Mouse (Mus musculus) adrenal gland, adult 8-10 months (tissue): ENCODE data around the gene Slc25a17. TPM values are rescaled to one million over a fixed set of nuclear protein-coding genes. Genes with fewer than 3 reads are reported as not detected.

Source experiments
- DNase-seq: peaks from one replicate; pipeline ENCODE4 v3.0.0; 2022
- total RNA-seq, 4 experiments: library from RNA; stranded (reverse); gene quantifications; 2 replicates each; pipeline ENCODE4 v1.2.4; 2022

Gene Slc25a17
- total RNA-seq, 4 experiments from 2014 or later = 70.7 to 112 (median 90.9) TPM

DNA sequence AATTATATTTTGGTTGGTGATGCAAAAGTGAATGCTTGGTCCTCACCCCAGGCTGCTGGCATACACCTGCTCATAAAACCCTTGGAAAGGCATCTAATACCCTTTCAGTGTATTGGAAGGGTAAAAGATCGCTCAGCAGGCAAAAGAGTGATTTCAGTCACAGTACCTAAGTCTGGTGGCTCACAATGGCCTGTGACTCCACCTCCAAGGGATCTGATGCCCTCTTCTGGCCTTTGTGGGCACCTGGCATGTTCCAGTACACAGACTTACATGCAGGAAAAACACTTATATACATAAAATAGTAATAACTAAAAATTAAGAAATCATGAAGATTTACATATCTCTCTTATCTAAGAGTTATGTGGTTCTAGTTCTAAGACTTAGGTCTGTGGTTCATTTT is 8.0 kb downstream of the Slc25a17 start:
- no peak for DNase-seq

DNA sequence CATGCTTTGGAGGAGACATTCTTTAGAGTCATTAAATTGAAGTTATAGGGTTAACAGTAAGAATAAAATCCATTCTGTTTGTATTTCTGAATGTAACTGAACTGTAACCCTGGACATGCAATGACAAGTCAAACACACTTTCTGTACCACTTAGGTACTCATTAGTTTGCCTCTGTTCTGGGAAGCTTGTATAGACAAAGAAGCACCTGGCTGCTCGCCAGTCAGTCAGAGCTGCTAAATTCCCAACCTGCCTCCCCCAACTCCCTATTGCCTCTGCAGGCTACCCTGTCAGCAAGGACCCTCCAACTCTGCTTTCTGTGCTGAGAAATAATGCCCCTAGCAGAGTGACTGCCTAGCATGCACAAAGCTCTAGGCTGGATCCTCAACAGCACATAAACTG is 10.2 kb downstream of the Slc25a17 start:
- DNase-seq = no peak

DNA sequence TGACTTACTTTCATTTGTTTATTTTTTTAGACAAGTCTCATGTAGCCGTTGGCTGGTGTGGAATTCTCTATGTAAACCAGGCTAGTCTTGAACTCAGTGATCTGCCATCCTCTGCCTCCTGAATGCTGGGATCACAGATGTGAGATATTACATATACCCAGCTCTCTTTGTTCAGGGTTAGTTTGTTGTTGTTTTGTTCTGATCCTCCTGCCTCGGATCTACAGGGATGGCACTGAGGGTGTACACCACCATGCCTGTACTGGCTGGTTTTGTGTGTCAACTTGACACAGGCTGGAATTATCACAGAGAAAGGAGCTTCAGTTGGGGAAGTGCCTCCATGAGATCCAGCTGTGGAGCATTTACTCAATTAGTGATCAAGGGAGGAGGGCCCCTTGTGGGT is 12.2 kb downstream of the Slc25a17 start:
- DNase-seq = no peak

DNA sequence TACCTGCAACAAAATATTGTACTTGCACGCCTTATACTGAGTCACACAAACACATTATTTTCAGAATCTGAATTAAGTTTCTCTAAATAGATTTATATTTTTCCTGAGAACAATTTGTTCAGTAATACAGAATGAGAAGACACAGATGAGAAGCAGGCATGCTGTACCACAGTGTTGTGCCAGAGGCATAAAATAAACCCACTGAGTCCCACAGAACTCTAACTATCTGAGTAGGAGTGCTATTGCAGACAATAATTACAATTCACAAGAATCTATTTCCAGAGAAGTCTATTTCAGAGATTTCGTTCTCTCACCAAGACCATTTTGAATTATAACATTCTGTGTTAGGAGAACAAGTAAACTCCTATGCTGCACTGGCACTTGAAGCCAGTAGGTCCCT is 13.1 kb downstream of the Slc25a17 start:
- no peak for DNase-seq

DNA sequence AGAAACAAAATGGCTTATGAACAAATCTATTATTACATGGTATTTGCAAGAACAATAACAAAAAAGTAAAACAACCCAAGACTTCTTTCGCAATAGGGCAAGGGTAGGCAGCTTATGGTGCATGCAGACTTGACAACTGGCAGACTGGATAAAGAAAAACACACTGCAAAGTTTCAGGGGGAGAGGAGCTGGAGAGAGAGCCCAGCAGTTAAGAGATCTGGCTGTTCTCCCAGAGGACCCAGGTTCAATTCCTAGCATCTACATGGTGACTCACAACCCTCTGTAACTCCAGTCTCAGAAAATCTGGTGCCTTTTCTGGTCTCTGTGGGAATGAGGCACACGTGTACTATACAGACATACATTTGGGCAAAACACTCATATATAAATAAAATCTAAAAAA is 19.2 kb downstream of the Slc25a17 start:
- DNase-seq = no peak

DNA sequence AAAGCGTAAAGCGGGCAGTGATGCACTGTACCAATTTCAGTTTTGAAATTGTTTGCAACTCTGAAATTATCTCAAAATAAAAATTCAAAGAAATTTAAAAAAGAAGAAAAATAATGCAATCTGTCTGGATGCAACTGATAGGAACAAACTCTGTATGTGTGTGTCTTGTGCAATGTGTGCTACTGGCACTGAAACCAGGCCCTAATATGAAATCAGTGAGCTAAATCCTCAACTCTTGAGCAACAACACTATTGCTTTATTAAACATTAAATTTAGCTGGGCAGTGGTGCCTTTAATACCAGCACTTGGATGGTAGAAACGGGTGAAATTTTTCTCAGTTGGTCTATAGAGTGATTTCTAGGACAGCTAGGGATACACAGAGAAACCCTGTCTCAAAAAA is 21.5 kb downstream of the Slc25a17 start:
- no peak for DNase-seq

DNA sequence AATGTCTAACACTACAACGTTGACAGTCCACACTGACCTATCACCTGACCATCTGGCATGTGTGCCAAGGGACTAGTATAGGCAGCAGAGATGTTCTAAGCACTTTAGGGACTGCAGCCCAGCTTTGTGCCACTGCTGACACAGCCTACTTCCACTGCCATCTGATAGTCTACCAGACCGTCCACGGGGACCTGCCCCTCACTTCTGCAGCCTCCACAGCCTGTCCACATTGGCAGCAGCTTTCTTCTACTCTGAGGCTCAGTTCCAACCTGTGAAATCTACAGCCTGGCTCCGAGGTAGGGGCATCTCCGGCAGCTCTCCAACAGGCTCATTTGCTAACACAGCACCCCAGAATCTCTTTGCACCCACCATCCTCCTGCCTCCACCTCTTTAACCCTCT is 24.1 kb downstream of the Slc25a17 start:
- DNase-seq = no peak

DNA sequence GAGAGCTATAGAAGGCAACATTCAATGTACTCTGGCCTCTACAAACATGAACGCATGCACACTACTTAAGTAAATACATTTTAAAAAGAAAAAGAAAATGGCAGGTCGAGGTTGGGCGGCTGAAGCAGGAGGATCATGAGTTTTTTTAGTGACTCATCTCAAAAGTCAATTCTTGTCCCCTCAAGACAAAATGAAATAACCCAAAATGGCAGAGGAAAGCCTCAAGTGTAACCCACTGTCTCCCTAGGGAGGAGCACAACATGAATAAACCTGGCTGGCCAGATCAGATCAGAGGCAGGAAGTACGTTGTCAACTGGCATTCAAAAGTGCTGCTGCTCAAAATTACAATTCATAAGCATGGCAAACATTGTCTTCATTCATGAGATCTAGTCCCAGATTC is 28.1 kb downstream of the Slc25a17 start:
- DNase-seq = no peak

DNA sequence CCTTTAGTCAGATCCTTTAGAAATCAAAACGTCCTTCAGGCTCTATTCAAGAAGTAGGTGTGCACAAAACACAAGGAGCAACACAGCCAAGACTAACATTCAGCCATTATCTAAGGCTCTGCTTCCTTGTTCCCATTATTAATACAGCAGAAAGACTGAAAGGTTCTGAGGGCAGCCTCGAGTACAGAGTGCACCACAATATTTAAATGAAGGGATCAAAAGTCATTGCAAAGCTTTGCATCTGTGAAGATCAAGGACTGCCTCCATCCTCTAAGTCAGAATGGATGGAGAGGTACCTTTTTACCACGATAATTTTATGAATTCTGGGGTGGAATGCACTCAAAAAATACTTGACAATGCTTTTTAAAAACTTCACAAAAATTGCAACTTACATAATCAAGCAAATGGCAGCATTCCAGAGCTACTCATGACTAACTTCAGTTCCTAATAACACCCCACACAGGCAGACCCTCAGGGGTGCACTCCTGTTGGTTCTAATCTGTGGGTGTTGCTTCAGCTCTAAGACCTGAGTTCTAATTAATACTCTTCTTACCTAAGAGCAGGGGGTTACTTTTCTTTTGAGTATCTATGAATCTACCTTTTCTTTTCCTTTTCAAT is 29.7 kb downstream of the Slc25a17 start:
- DNase-seq = no peak

DNA sequence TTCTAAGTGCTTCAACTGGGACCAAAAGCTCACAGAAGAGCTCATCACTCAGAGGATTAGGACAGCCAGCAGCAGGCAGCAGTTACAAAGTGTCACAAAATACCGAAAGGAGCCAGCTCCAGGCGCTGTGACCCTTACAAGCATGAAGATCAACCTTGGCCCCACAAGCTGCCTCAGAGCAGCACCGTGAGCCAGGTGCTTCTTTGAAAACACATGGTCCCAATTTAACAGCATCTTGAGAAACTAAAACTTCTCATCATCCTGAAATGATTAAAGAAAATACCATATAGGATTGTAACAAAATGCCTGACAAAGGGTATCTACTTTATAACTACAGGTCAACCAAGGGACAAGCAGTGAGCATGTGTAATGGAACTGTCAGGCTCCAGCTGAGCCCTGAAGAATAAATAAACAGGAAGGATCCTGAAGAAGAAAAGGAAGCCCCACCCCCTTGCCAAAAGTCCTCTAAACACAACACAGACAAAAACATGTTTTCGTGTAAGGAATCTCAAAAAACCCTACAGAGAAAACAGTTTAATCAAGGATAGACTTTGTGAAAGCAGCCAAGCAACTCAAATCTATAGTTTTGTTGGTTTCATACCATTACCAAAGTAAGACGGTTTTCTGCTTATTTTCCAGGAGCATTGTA is 30.8 kb downstream of the Slc25a17 start:
- DNase-seq = no peak

DNA sequence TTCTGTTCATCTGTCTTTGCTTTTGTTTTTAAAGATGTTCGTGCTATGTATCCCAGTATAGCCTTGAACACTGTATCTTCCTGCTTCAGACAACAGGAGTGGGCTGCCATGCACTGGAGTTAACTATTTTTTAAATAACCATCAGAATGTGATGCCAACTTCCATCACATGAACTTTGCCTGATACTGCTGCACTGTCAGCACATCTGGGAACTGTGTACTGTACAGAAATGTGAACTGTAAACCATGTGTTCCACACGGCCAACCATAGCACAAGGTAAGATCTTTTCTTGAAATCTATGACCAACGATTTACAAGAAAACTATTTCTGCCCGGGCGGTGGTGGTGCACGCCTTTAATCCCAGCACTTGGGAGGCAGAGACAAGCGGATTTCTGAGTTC is 33.1 kb downstream of the Slc25a17 start:
- no peak for DNase-seq

DNA sequence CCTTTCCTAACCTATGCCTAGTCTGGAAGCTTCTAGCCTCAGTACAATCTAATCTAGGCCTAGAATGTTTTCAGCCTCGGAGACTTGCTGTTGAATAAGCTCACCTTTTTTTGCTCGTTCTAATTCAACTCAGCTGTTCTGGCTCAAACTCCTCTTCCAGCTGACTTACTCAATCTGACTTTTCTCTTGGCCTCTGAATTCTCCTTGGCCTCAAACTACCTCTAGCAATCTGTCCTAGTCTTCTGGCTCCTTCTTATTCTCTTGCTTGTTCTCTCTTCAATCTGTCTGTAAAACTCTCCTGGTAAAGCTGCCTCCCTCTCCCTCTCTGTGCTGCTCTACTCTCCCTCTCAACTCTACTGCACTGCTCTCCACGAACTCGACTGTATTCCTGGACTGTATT is 35.6 kb downstream of the Slc25a17 start:
- no peak for DNase-seq

DNA sequence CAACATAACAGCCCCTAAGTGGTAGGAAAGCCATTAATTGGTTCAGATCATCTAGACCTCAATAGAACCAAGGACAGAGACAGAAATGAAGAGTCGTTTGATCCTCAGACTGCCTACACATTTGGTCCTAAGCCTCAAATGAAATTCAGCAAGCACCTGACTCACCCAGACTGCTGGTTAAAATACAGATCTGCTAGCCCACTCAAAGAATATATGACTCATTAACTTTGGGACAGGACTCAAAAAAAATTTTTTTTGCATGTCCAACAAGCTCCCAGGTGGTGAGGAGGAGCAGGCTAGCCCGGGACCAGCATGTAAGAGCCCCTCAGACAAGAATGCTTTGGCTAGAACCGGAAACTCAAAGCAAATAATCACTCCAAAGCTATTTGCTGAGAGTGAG is 40.5 kb downstream of the Slc25a17 start:
- DNase-seq = no peak

DNA sequence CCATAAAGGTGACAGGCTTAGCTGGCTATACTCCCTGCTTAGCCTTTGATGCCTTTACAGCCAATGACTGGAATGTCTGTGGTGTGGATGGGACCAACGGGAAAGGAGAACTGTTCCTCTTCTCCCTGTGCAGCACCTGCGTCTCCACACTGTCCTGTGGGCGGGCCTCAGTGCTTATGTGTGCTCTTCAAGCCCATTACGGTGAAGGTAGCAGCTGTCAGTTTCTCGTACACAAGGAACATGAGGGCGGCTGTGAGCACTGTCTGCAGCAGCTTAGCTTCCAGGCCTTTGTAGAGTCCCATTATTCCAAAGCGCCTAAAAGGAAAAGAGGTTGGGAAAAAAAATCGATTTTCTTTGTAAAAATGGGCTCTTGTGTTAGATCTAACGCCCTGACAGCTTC is 41.1 kb downstream of the Slc25a17 start:
- no peak for DNase-seq

DNA sequence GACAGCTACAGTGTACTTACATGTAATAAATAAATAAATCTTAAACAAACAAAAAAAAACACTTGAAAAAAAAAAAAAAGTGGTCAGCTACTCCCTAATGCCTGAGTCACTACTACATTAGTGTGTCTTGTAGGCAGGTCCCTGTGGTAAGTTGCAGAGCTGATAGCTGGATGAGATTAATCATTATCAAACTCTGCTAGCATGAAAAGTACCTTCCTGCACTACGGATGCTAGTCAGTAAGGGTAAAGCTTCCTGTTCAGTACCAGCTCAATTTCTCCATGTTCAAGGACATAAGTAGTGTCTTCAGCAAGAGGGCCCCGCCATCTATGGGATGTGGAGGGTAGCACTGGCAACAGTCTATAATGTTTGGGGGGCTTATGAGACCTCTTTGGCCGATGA is 46.7 kb downstream of the Slc25a17 start:
- DNase-seq = no peak

DNA sequence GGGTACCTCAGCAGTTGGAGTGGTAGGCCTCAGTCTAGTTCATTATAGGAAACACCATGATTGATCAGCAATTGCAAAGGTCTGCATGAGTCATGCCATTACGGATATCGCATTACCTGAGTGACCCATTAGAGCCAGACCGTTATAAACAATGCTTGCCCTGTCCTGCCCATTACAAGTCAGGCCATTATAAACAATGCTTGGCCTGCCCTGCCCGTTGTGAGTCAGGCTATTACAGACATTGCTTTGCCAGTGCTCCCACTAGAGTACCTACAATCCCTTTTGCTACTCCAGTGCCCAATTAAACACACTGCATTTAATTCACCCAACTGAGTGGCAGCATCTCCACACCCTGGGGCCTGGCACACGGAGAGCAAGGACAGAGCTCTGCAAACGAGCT is 49.6 kb downstream of the Slc25a17 start:
- no peak for DNase-seq

DNA sequence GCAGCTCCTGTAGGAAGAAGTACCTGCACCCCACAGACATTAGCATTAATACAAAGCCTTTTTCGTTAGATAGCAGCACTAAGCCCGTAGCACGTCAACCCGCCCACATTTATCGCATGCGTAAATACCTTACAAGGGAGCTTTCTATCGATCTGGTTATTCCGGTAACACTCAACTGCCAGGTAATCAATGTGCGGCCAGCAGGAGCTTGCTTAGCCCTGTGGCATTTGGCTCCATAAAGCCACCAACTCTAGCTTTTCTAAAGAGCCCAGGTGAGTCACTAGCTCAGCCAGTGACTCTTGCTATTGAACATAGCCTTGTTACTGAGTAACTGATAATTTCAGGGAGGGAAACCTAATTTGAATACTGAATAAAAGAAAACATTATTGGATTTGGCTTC is 50.3 kb downstream of the Slc25a17 start:
- no peak for DNase-seq

DNA sequence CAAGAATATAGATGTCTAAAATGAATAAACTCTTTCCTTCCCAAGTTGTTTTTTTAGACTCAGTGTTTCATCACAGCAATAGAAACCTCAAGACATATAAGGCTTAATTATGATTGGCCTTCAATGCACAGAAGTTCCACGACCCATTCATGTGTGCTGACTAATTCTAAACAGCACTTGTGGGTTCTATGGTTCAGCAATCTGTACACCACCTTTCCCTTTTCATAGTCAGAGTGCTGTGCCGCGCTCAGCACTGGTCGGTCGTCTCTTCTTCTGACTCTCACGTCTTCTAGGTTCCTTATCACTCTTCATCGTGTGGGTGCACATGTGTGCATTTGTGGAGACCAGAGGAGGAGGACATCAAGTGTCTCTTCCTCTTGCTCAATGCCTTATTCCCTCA is 52.6 kb downstream of the Slc25a17 start:
- DNase-seq = no peak

DNA sequence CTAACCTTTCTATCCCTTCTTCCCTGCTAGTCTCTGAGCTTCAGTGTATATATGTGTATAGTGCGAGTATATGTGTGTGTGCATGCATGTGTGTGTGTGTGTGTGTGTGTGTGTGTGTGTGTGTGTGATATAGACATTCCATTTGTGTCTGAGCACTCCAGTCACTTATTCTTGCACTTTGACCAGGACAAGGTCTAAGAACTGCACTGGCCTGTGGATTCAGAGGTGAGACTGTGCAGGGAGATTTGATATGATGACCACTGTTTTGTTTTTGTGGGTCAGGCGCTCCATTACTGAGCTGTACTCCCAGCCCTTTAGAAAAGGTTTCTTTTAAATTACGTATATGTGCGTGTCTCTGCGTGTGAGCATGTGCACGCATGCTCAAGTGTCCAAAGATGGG is 54.1 kb downstream of the Slc25a17 start:
- DNase-seq = no peak

DNA sequence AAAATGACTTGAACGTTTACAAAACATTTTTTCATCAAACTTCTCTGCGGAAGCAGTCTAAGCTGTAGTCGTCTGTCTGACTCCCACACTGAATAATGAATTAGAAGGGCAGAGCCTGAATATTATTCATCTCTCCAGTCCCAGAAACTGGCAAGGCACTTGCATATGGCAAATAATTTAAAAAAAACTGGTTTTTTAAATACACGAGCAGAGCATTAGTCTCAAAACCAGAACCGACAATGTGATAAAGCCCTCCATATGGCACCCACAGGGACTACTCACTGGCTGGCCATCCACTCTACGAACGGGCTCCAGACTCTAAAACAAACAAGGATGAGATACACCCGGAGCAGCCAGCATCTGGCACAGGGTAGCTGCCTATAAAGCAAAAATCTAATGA is 55.6 kb downstream of the Slc25a17 start:
- no peak for DNase-seq

DNA sequence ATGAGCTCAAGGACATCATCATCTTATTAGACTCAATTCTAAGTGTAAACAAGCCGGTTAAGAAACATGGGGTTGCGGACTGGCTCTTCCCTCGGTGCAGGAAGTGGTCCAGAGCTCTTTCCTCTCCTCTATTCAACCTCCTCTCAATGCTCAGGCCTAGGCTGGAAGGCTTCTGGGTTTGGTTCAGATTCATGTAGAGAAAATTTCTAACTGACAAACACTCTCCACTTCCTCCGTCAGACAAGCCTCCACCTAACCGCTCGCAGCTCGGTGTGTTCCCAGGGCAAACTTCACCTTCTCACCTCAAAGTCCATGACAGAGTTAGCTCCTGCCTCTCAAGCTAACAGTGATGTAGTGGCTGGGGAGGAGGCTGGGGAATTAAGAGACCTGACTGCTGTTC is 56.6 kb downstream of the Slc25a17 start:
- DNase-seq = no peak

DNA sequence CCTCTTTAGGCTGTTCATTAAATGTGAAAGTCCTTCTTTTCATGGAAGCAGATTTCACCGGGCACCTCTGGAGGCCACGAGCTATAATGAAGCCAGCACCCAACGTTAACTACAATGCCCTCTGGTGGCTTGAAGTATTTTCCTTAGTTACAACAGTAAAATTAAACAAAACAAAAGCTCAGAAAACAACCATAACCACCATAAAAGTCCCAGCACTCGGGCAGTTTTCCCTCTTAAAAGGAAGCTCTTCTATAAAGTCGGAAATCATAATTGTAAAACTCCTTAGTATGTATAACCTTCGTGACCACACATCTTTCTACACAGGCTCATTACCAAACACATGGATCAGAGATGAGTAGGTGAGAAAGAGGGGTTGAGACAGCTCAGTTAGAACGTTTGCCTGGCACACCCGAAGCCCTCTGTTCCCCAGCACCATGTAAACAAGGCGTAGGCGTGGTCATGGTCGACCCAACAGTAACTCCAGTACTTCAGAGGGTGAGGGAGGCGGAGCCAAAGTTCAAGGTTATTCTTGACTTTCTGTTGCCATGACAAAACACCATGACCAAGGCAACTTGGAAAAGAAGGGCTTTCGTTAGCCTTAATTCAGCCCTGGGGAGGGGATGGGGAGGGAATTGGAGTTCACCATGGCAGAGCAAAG is 58.3 kb downstream of the Slc25a17 start:
- DNase-seq = no peak

DNA sequence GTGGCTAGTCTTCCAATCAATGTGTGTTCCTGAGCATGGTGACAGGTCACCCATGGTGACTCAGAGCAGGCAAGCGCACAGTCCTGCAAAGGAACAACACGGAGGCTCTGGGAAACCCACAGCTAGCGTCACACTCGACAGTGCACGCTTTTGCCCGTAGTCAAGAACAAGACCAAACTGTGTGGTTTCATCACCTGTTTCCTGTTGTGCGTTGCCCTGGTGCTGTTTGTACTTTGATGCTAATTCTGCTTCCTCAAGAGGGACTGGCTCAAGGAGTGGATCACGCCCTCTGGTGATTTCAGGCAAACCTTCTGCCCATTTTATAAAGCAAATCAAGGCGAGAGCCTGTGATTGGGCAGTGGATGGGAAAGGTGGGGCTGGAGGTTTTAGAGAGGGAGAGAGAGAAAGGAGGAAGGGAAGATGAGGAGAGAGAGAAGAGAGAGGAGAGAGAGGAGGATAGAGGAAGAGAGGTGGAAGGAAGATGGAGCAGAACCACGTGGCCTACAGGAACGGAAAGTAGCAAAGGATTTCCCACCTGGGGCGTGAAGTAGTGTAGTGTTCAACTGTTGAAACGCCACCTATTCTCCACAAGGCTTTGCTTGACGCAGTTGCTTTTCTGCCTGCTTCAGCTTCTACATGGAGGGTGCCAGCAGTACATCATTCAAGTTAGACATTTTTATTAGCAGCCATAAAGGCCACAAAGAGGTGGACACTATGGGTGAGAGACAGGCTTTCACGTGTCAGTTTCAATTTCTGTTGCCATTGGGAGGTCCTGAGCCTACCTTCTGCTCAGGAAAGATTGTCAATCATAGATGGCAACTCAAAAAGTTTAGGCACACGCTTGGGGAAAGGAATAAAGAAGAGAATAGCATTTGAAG is 59.2 kb downstream of the Slc25a17 start:
- no peak for DNase-seq
